Mouse (Mus musculus) v-Abl transformed pro-B cells (cell line): ENCODE results near the gene Zfp113.

Source experiments
- in situ Hi-C, 2 experiments: fragments of 400-800 bp; cut with MboI; formaldehyde crosslinking; loops; one replicate each; pipeline ENCODE4 v1.15.1; 2025; ENCODE audit not compliant: unreplicated experiment in 2 of 2

The Zfp113 gene

DNA sequence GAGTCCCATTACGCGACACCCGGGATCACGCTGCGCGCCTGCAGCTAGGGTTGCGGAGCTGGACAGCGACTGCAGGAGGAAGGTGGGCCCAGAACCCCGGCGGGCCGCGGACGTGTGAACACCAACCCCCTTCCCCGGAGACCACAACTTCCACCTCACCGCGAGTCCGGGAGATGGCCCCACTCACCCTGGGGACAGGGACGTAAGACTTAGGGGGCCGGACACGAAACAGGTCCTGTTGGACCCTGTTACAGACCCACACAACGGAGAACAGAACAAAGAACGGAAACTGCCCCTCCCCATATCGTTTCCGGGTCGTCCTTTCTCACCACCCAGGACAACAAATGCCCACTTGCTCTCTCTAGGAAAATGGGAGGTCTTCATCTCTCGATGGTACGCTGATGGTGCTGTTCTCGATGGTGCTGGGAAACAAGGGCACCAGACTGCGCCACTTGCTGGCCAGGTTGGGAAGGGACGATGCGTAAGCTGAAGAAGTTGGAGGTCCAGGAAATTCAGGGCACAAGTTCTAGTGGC, at the start of gene Zfp113:
Gene Zfp113, minus strand, starts transcription at position 302 of the 534 bp plus-strand sequence.
- in situ Hi-C loops = loop anchor here in 1 of 2 experiments (25.0 kb wide), 2 partner anchors 1632 to 1993 kb away; partner anchors contain the start of genes Ints1, Mafk and Orai2

DNA sequence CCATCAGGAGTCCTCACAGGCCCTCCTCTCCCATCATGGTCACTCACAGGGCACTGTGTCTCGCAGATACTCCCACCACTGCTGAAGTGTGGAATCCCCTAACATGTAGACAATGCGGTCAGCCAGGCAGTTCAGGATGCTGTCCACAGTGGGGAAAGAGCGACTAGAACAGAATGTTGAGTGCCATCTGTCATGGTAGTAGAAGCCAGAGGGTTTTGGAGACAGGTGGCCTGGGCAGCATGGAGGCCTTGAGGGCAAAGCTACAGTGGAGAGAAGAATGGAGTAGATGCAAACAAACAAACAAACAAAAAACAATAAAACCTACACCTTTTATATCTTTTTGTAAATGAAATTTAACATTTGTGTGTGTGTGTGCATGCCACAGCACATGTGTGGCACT, 46.5 kb upstream of the Zfp113 start:
- in situ Hi-C loops = loop anchor here (25.0 kb wide), 2 partner anchors 215 to 435 kb away; partner anchors contain the start of gene Azgp1 (in 1 of the 2)

- in situ Hi-C loops = no loop called here
Observed at GRCm38 (mm10) chr5:138199576-138199975, 44.0 kb upstream of the Zfp113 start.

GRCm38 (mm10) chr5:138195463-138195862, 39.9 kb upstream of the Zfp113 start:
- in situ Hi-C loops = no loop called here

- in situ Hi-C loops = loop anchor here in 1 of 2 experiments (5.0 kb wide), 1 partner anchor 57 kb away; no protein-coding TSS in a partner anchor
Observed at GRCm38 (mm10) chr5:138194755-138195345, 39.3 kb upstream of the Zfp113 start.

DNA sequence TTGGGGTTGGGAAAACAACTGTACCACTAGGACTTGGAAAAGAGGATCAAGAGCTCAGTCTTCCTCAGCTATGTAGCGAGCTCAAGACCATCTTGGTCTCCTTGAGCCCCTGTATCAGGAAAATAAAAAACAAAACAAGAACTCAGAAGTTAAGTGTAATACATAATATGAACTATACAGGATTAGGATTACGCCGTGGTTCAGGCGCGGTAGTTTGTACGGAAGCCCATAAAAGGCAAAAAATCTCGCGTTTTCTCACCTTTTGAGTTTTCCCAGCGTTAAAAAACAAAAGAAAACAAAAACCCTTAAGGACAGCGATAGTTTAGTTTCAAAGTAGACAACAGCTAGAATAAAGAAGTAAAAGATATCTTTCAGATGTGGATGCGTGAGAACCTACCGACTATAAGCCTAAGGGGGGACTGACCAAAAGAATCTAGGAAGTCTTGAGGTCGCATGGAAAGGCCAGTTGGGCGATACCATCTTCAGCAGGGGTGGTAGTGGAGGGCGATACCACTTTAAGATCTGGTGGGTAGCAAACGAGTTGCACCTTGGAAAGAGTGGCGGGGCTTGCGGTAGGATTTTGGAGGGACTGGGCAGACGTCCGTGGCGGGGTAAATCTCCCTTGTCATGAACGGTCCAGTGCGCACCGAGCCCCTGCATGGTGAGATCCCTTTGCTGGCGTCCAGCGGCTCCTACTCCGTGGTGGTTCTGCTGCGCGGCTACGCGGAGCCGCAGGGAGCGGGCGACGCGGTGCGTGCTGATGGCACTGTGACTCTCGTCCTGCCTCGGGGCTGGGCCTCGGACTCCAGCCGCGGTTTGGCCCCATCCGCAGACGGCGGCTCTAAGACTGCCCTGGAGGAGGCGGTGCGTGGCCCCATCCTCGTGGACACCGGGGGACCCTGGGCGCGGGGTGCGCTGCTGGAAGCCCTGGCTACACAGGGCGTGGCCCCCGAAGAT, 38.5 kb upstream of the Zfp113 start, which contains the start of gene Mblac1:
Gene Mblac1, plus strand, starts transcription at position 544 of the 957 bp plus-strand sequence.
- in situ Hi-C loops = loop anchor here in 1 of 2 experiments (5.0 kb wide), 1 partner anchor 58 kb away; no protein-coding TSS in a partner anchor

- in situ Hi-C loops = no loop called here
Observed at GRCm38 (mm10) chr5:138187661-138188306, 32.2 kb upstream of the Zfp113 start.

- in situ Hi-C loops = no loop called here
Observed at GRCm38 (mm10) chr5:138186950-138187638, 31.6 kb upstream of the Zfp113 start, which contains the start of the genes Taf6 and Cnpy4. TSS of gene Taf6 (minus strand) at chr5:138187451. TSS of gene Cnpy4 (plus strand) at chr5:138187485.

DNA sequence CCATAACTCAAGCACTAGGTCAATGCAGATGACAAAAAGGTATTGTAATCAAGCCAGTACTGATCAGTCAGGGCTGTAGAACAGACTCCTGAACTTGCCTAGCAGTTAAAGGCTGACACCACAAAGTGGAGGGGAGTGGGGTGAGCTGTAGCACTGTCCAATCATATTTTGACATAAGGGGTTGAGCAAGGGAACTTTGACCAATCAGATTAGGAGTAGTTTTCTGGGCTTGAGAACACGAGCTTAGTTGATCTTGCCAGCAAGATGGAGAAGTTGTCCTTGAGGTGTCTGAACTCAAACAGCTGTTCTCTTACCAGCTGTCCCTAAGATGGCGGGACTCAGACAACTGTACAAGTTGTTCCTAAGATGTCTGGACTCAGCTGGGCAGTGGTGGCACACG, 17.7 kb upstream of the Zfp113 start:
- in situ Hi-C loops = loop anchor here in 1 of 2 experiments (25.0 kb wide), 2 partner anchors 1614 to 2011 kb away; partner anchors contain the start of genes Ints1, Mafk and Orai2

- in situ Hi-C loops = loop anchor here in 1 of 2 experiments (25.0 kb wide), 2 partner anchors 1615 to 2010 kb away; partner anchors contain the start of genes Ints1, Mafk and Orai2
Observed at GRCm38 (mm10) chr5:138171695-138172491, 16.3 kb upstream of the Zfp113 start, which contains the start of the genes Ap4m1 and Mcm7. TSS of gene Ap4m1 (plus strand) at chr5:138172002. TSS of gene Mcm7 (minus strand) at chr5:138172422.

DNA sequence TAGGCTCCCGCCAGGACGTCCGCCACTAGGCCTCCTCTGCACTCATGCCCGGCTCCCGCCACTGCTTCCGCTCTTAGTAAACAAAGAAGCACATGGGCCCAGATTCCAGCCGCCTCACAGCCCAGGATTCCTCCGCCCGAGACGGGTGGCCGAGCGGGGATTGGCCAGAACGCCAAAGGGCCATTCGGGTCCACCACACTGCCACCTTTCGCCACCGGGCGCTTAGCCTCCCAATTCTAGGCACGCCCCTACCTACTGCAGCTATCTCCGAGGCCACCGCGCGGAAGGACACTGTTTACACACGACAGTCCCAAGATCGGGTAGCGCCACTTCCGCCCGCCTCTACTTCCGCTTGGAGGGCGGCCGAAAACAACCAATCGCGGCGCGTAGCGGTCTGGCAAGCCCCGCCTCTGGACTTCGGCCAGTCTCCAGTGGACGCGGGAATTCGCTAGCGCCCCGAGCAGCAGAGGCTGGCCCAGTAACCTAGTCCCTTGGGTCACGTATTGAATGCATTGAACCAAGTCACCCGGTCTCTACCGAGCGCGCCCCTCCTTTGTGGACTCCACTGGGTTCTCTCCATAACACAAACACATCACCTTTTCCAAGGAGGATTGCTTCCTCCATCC, 15.5 kb upstream of the Zfp113 start:
- in situ Hi-C loops = loop anchor here in 1 of 2 experiments (25.0 kb wide), 2 partner anchors 1616 to 2009 kb away; partner anchors contain the start of genes Ints1, Mafk and Orai2

GRCm38 (mm10) chr5:138165594-138165993, 10.1 kb upstream of the Zfp113 start:
- in situ Hi-C loops = loop anchor here (10.0 to 25.0 kb wide), 3 partner anchors 381 to 2003 kb away; partner anchors contain the start of genes Ints1 (in 1 of the 2), Mafk (in 1 of the 2), Mepce (in 1 of the 2) and Orai2 (in 1 of the 2)

GRCm38 (mm10) chr5:138163610-138164009, 8.1 kb upstream of the Zfp113 start:
- in situ Hi-C loops = loop anchor here (10.0 to 25.0 kb wide), 3 partner anchors 379 to 2001 kb away; partner anchors contain the start of genes Ints1 (in 1 of the 2), Mafk (in 1 of the 2), Mepce (in 1 of the 2) and Orai2 (in 1 of the 2)

DNA sequence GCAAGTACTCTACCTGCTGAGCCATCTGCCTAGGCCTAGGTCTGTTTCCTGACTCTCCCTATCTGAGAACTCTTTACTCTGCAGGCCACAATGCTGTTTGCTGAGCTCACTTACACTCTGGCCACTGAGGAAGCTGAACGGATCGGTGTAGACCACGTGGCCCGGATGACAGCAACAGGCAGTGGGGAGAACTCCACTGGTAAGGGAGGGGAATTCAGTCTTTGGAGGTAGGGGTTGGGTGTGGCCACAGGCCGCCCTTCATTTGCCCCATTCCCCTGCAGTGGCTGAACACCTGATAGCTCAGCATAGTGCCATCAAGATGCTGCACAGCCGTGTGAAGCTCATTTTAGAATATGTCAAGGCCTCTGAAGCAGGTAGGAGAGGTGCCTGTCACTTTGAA, 7.5 kb upstream of the Zfp113 start:
- in situ Hi-C loops = loop anchor here (10.0 to 25.0 kb wide), 3 partner anchors 378 to 2001 kb away; partner anchors contain the start of genes Ints1 (in 1 of the 2), Mafk (in 1 of the 2), Mepce (in 1 of the 2) and Orai2 (in 1 of the 2)

DNA sequence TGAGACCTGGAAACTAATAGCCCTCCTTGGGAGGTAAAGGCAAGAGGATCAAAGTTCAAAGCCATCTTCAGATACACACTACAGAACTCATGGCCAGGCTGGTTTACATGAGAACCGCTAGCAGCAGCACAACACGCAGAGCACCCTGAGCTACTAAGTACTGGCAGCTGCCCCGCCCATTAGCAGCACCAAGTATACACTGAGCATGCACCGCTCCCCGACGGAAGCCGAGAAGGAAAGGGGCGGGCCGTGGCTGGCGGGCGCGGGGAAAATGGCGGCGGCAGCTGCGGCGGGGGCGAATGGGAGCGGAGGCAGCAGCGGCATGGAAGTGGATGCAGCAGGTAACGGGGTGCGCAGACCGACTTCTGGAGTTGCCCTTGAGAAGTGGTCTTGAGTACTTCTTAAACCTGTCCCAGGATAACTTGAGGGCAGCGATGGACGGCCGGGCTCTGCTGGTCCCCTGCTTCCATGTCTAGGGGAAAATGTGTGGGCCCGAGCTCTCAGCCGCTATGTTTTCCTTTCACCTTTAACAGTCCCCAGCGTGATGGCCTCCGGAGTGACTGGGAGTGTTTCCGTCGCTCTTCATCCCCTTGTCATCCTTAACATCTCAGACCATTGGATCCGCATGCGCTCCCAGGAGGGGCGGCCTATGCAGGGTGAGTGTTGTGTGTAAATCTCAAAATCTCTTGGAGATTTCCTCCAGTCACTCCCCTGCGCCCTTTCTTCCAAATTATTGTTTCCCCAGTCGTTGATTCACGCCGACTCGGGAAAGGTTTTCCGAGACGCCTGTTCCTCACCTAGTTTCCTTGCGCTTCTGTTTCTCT, 5.5 kb upstream of the Zfp113 start, which contains the start of gene Cops6:
Gene Cops6, plus strand, starts transcription at position 230 of the 824 bp plus-strand sequence.
- in situ Hi-C loops = loop anchor here (10.0 to 25.0 kb wide), 3 partner anchors 376 to 1999 kb away; partner anchors contain the start of genes Ints1 (in 1 of the 2), Mafk (in 1 of the 2), Mepce (in 1 of the 2) and Orai2 (in 1 of the 2)

- in situ Hi-C loops = loop anchor here (10.0 to 25.0 kb wide), 3 partner anchors 375 to 1998 kb away; partner anchors contain the start of genes Ints1 (in 1 of the 2), Mafk (in 1 of the 2), Mepce (in 1 of the 2) and Orai2 (in 1 of the 2)
Observed at GRCm38 (mm10) chr5:138160224-138160762, 4.7 kb upstream of the Zfp113 start.
